Mouse (Mus musculus): ENCODE measurements around the gene Kxd1. TPM values are rescaled to one million over a fixed set of nuclear protein-coding genes. Genes with fewer than 3 reads are reported as not detected.

The Kxd1 gene
- total RNA-seq, 2 experiments from 2014 or later = 45.0 to 49.7 TPM

DNA sequence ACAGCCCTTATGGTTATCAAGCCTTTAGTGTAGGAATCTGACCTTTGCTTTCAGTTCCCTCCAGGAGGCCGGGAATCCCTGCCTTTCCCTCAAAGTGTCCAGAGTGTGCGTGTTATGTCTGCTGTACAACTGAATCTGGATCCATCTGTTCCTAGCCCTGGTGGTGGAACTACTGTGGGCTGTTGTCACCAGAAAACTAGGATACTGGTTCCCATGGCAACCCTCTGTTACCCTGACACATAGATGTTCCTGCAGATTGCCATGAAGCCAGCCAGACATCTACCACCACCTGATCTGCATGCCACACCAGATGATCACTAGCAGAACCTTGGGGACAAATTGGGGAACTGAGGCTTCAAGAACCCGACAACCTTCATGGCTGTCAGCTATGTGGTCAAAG, 45.8 kb downstream of the Kxd1 start:
- intact Hi-C loops (cut with DNase I) = no loop called here
- DNase-seq (ENCODE audit: low spot score in 2 of 2) = peak; percentile 58 to 68

DNA sequence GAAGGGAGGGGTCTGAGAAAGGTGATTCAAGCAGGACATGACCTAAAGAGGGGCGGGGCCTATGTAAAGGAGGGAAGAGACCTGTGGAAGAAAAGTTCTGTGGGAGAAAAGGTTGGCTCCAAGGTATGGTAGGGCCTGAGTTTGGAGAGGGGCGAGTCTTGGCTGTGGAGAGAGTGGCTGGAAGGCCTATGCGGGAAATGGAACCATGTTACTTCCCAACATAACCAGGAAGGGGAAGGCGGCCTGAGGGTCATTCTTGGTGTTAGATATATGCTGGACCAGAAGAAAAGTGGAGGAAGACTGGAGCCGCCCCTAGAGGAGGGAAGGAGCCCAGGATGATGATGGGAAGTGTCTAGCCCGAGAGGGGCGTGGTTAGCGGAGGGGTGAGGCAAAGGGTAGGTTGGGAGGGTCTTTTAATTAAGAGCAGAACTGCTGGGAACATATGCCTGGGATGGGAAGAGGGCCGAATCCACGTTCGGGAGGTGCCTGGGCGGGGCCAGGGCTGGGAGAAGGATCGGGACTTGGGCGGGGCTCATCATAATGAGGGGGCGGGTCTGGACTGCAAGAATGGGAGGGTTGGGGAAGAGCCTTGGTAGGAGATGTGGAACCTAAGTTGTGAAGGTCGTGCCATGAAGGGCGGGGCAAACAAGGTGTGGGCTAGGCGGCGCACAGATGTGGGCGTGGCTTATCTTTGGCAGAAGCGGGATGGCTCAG, 50.3 kb downstream of the Kxd1 start:
- DNase-seq (ENCODE audit: low spot score in 2 of 2) = no peak
- intact Hi-C loops (cut with DNase I) = no loop called here

DNA sequence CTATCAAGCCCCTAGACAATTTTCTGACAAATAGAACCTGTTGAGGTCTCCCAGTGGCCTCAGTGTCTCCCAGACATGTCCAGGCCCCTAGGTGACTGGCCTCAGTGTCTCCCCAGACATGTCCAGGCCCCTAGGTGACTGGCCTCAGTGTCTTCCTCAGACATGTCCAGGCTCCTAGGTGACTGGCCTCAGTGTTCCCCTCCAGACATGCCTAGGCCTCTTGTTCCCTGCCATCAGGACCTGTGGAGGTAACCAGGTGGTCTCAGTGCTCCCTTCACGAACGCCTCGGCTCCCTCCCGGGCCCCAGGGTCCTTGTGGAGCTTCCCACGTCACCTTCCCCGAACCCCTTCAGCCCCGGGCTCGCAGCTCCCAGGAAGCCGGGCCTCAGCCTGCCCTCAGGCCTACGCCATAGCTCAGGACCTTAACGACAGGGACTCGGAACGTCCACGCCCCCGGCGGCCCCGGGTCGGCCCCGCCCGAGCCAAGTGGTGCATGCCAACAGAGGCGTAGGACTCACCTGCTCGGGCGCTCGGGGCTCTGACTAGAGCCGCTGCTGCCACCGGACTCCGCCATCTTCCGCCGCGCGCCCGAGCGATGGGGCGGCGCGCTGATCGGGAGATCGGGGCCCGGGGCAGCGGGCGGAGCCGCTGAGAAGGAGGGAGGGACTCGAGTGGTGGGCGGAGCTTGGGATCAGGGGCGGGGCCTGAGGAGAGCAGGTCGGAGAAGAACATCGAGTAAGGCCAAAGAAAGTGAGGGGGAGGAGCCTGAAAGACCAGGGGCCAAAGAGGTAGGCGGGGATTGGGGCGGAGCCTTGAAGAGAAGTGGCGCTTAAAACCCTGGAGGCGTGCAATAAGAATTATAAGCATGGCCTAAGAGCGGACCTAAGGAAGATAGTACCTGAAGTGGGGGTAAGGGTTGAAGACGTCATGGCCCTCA, 51.2 kb downstream of the Kxd1 start, which contains the start of gene Klhl26:
Gene Klhl26, minus strand, starts transcription at position 636 of the 936 bp plus-strand sequence.
- intact Hi-C loops (cut with DNase I) = no loop called here
- DNase-seq (ENCODE audit: low spot score in 2 of 2) = peak; percentile 86 to 88

- DNase-seq (ENCODE audit: low spot score in 2 of 2) = no peak
- intact Hi-C loops (cut with DNase I) = no loop called here
Measured at GRCm38 (mm10) chr8:70471856-70472255, 55.9 kb downstream of the Kxd1 start.

DNA sequence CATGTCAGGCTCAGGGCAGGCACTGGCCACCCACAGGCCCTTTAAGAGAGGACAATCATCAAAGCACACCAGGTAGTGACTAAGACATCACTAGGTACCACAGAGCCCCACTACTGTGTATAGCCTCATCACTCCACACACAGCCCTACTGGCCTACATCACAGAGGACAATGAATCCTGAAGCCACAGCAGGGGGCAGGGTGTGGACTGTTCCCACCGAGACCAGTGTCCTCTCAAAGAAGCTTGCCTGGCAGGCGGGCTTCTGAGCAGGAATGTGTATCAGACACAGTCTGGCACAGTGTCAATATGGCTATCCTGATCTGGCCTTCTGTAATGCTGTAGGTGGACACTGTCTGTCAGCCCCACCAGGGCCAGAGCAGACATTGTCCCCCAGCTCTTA, 57.8 kb downstream of the Kxd1 start:
- DNase-seq (ENCODE audit: low spot score in 2 of 2) = no peak
- intact Hi-C loops (cut with DNase I) = no loop called here

DNA sequence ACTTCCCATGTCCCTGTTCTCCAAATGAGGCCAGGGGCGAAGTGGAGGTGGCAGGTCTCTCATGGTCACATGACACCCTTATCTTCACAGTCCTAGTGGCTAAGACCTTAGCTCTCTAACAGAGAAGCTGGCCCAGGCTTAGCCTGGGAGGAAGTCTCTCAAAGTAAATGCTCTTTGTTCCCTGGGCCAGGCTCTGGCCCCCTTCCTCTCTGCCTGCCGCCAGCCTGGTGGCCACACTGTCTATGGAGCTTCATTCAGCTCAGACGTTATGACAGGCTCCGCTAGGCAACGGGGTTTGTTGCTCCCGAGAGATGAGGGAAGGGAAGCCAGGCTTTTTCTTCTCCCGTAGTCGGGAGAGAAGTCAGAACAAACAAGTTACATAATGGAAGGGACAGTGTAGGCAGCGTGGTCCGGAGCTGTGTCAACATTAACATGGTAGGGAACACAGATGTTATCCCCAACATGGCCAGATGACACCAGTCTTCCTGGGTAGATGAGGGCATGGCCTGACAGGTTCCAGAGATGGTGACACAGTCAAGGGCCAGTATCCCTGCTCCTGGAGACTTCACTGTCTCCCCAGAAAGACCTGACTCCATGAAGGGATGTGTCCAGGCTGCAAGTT, 58.4 kb downstream of the Kxd1 start:
- intact Hi-C loops (cut with DNase I) = no loop called here
- DNase-seq (ENCODE audit: low spot score in 2 of 2) = no peak

GRCm38 (mm10) chr8:70468733-70469132, 59.0 kb downstream of the Kxd1 start:
- intact Hi-C loops (cut with DNase I) = no loop called here
- DNase-seq (ENCODE audit: low spot score in 2 of 2) = no peak

GRCm38 (mm10) chr8:70467907-70468306, 59.8 kb downstream of the Kxd1 start:
- intact Hi-C loops (cut with DNase I) = no loop called here
- no peak for DNase-seq (ENCODE audit: low spot score in 2 of 2)

- no peak for DNase-seq (ENCODE audit: low spot score in 2 of 2)
- intact Hi-C loops (cut with DNase I) = no loop called here
Measured at GRCm38 (mm10) chr8:70467229-70467725, 60.5 kb downstream of the Kxd1 start.

GRCm38 (mm10) chr8:70466771-70467170, 61.0 kb downstream of the Kxd1 start:
- intact Hi-C loops (cut with DNase I) = no loop called here
- DNase-seq (ENCODE audit: low spot score in 2 of 2) = no peak

GRCm38 (mm10) chr8:70466305-70466704, 61.5 kb downstream of the Kxd1 start:
- DNase-seq (ENCODE audit: low spot score in 2 of 2) = no peak
- intact Hi-C loops (cut with DNase I) = no loop called here

DNA sequence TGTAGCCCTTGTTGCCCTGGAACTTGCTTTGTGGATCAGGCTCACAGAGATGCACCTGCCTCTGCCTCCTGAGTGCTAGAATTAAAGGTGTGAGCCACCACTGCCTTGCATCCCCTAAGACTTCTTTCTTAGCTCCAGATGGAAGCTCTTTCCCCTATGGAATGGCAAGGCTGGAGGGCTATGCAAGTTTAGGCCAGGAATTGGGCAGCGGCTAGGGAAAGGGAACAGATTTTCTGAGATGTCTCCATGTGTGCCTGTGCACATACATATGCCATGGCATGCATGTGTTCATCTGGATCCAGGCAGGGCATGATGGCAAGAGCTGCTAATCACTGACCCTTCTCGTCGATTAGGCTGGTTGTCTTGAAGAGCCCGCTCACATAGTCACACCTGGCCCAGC, 62.1 kb downstream of the Kxd1 start:
- no peak for DNase-seq (ENCODE audit: low spot score in 2 of 2)
- intact Hi-C loops (cut with DNase I) = no loop called here

- intact Hi-C loops (cut with DNase I) = no loop called here
- no peak for DNase-seq (ENCODE audit: low spot score in 2 of 2)
Measured at GRCm38 (mm10) chr8:70464162-70464561, 63.6 kb downstream of the Kxd1 start.

- intact Hi-C loops (cut with DNase I) = no loop called here
- DNase-seq (ENCODE audit: low spot score in 2 of 2) = peak; percentile 72 to 81
Measured at GRCm38 (mm10) chr8:70463306-70463705, 64.5 kb downstream of the Kxd1 start.

DNA sequence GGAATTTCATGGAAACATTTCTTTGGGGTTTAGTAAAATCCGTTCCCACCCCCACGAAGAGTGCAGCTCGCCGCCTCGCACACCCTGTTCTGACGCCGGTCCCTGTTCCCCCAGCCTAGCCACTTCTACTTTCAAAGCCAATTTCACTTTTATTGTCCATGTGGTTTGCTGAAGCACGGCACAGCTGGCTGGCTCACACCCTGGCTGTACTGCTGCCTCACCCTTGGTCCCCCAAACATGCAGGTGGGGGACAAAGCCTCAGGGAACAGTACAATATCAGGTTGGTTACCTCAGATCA, 65.3 kb downstream of the Kxd1 start:
- intact Hi-C loops (cut with DNase I) = no loop called here
- DNase-seq (ENCODE audit: low spot score in 2 of 2) = no peak

- intact Hi-C loops (cut with DNase I) = no loop called here
- peak in 1 of 2 experiments; percentile 48 for DNase-seq (ENCODE audit: low spot score in 2 of 2)
Measured at GRCm38 (mm10) chr8:70461765-70462515, 65.8 kb downstream of the Kxd1 start.

DNA sequence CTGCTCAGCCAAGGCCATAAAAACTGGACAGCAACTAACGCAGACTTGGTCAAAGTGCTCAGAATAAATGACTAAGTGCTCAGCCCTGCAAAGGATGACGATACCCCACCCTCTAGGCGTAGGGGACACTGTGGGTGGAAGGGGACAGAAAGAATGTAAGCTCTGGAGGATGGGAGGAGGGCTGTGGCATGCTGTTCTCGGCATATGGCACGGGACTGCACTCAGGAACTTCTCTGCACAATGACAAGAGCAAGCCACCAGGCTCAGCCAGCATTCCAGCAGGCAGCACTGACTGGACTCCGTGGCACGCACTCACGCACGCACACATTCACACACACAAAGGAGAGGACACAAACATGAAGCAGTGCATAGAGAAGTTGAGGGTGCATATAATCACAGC, 67.2 kb downstream of the Kxd1 start:
- no peak for DNase-seq (ENCODE audit: low spot score in 2 of 2)

DNA sequence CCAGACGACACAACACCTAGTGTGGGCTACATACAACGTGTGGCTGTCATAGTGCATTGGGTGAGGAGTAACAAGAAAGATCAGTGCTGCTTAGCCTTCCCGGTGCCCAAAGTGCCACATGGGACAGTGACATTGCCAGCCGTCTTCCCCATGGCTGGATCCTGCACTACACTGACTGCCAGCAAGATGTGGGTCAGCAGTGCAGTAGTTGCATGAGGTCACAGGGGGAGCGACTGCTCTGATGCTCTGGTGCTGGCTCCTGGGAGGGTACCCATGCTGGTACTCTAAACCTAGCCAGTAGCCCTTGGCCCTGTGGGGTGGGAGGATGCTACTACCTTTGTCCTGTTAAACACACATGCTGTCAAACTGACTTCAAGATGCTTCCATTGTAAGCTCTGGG, 67.6 kb downstream of the Kxd1 start:
- intact Hi-C loops (cut with DNase I) = no loop called here

More for the DNA sequence above, 67.2 kb downstream of the Kxd1 start:
- intact Hi-C loops (cut with DNase I) = no loop called here

GRCm38 (mm10) chr8:70459636-70460035, 68.1 kb downstream of the Kxd1 start:
- intact Hi-C loops (cut with DNase I) = loop anchor here (5.0 kb wide), 1 partner anchor 43 kb away; no protein-coding TSS in a partner anchor
- no peak for DNase-seq (ENCODE audit: low spot score in 2 of 2)

More for the DNA sequence above, 67.6 kb downstream of the Kxd1 start:
- DNase-seq (ENCODE audit: low spot score in 2 of 2) = no peak

Data from left cerebral cortex, postnatal 36 days (tissue).